Mouse (Mus musculus): ENCODE results near the gene Ak1. TPM values are rescaled to one million over a fixed set of nuclear protein-coding genes. Genes with fewer than 3 reads are reported as not detected.

Ak1 gene
- total and polyA plus RNA-seq, 3 experiments = 1.4 to 3.9 (median 1.5) TPM

- Histone ChIP-seq H3K27ac (ENCODE audit: insufficient read depth, low read depth) (no peak overlapping the region), H3K4me3 (replicated peaks in 1 of 3; ENCODE audit: low read depth in 2 of 3, low read length in 2 of 3, poor library complexity in 1 of 3) (peak overlapping the region in 2 of 3 experiments; percentile 14 to 19)
Observed at GRCm38 (mm10) chr2:32610610-32611229, 10.8 kb upstream of the Ak1 start.

GRCm38 (mm10) chr2:32612274-32612673 lies 9.3 kb upstream of the Ak1 start:
- Histone ChIP-seq H3K36me3 (replicated peaks in 1 of 2; ENCODE audit: control insufficient read depth in 1 of 2, insufficient read depth in 1 of 2, low read length in 1 of 2) (peaks cover 25 to 55% of the 10 kb centered on the region in 2 experiments), H3K4me3 (replicated peaks in 1 of 3; ENCODE audit: low read depth in 2 of 3, low read length in 2 of 3, poor library complexity in 1 of 3) (no peak overlapping the region), H3K27me3 (replicated peaks) (no peaks in the 10 kb centered on the region), H3K9me3 (replicated peaks; ENCODE audit: low read length) (peaks cover 2% of the 10 kb centered on the region), H3K27ac (ENCODE audit: insufficient read depth, low read depth) (no peak overlapping the region), H3K4me2 (ENCODE audit: insufficient read depth, low read depth, poor library complexity, severe bottlenecking) (no peak overlapping the region), H3K4me1 (ENCODE audit: control insufficient read depth in 1 of 2, insufficient read depth in 2 of 2) (peaks cover 11 to 32% of the 10 kb centered on the region in 2 experiments), H3K79me2 (replicated peaks; ENCODE audit: control insufficient read depth, extremely low read depth, insufficient read depth, poor library complexity, severe bottlenecking) (0 out of 2 replicates have a peak, but pooled peaks cover 2% of the 10 kb centered on the region), H3K9ac (ENCODE audit: insufficient read depth, low read depth) (no peak overlapping the region)
- dilution Hi-C loops (cut with MboI; ENCODE audit: extremely low pct_ligation_motif_present, extremely low pct_unique_long_range_greater_than_20kb, low sequenced_read_pairs) (no loop called here), in situ Hi-C loops (cut with MboI; ENCODE audit: low pct_ligation_motif_present, low pct_unique_long_range_greater_than_20kb, low sequenced_read_pairs) (loop anchor here (5.0 kb wide), 1 partner anchor 35 kb away; the partner anchor contains the start of gene 9430097D07Rik)
- TF ChIP-seq RCOR1 (conservative IDR thresholded peaks at IDR 0.05; ENCODE audit: low read depth, low read length) (no peak), MEF2A (IDR thresholded peaks at IDR 0.05; ENCODE audit: borderline replicate concordance, low read depth, low read length) (no peak), ZNF384 (IDR thresholded peaks at IDR 0.05; ENCODE audit: low read depth, low read length) (no peak), KAT2A (IDR thresholded peaks at IDR 0.05; ENCODE audit: insufficient replicate concordance, low read length) (no peak), MAFK (IDR thresholded peaks at IDR 0.05; ENCODE audit: insufficient replicate concordance, low read length) (no peak), JUN (IDR thresholded peaks at IDR 0.05; ENCODE audit: insufficient read depth, low read depth, low read length) (no peak), MYC (IDR thresholded peaks at IDR 0.05; ENCODE audit: low read depth, low read length) (no peak), ETS1 (conservative IDR thresholded peaks at IDR 0.05; ENCODE audit: low read depth, low read length) (no peak), UBTF (IDR thresholded peaks at IDR 0.05; ENCODE audit: low read depth, low read length) (no peak), ELF1 (IDR thresholded peaks at IDR 0.05; ENCODE audit: low read depth, low read length) (no peak)
- no peak for DNase-seq (ENCODE audit: extremely low read depth)

More at GRCm38 (mm10) chr2:32610610-32611229, 10.8 kb upstream of the Ak1 start:
- peak; percentile 43 for TF ChIP-seq SMC3 (IDR thresholded peaks at IDR 0.05; ENCODE audit: low read depth, low read length)
- peak; percentile 22 to 76; a peak in 3 of 4 replicates for TF ChIP-seq CTCF (conservative IDR thresholded peaks at IDR 0.05 in 1 of 2, IDR thresholded peaks at IDR 0.05 in 1 of 2; ENCODE audit: low read depth in 2 of 2, low read length in 2 of 2)
- TF ChIP-seq CHD2 (IDR thresholded peaks at IDR 0.05; ENCODE audit: low read length) = no peak
- TF ChIP-seq RAD21 (IDR thresholded peaks at IDR 0.05; ENCODE audit: low read depth, low read length) = peak; percentile 46
- H3K4me2 ChIP-seq (ENCODE audit: insufficient read depth, low read depth, poor library complexity, severe bottlenecking) = peak overlapping the region; percentile 76
- H3K27me3 ChIP-seq (replicated peaks) = no peaks in the 10 kb centered on the region
- DNase-seq (ENCODE audit: extremely low read depth) = peak; percentile 39
- dilution Hi-C loops (cut with MboI; ENCODE audit: extremely low pct_ligation_motif_present, extremely low pct_unique_long_range_greater_than_20kb, low sequenced_read_pairs) = no loop called here
- H3K36me3 ChIP-seq (replicated peaks in 1 of 2; ENCODE audit: control insufficient read depth in 1 of 2, insufficient read depth in 1 of 2, low read length in 1 of 2) = peaks cover 17 to 42% of the 10 kb centered on the region in 2 experiments
- in situ Hi-C loops (cut with MboI; ENCODE audit: low pct_ligation_motif_present, low pct_unique_long_range_greater_than_20kb, low sequenced_read_pairs) = loop anchor here (5.0 kb wide), 1 partner anchor 33 kb away; the partner anchor contains the start of gene 9430097D07Rik
- 0 out of 2 replicates have a peak, but pooled peaks cover 2% of the 10 kb centered on the region for H3K79me2 ChIP-seq (replicated peaks; ENCODE audit: control insufficient read depth, extremely low read depth, insufficient read depth, poor library complexity, severe bottlenecking)
- H3K4me1 ChIP-seq (ENCODE audit: control insufficient read depth in 1 of 2, insufficient read depth in 2 of 2) = peaks cover 11 to 39% of the 10 kb centered on the region in 2 experiments
- H3K9ac ChIP-seq (ENCODE audit: insufficient read depth, low read depth) = no peak overlapping the region
- H3K9me3 ChIP-seq (replicated peaks; ENCODE audit: low read length) = no peaks in the 10 kb centered on the region

Measured in CH12.LX (cell line).